Comparison of ENCODE assay signal across 23 mouse cellular contexts in the genomic region with DNA sequence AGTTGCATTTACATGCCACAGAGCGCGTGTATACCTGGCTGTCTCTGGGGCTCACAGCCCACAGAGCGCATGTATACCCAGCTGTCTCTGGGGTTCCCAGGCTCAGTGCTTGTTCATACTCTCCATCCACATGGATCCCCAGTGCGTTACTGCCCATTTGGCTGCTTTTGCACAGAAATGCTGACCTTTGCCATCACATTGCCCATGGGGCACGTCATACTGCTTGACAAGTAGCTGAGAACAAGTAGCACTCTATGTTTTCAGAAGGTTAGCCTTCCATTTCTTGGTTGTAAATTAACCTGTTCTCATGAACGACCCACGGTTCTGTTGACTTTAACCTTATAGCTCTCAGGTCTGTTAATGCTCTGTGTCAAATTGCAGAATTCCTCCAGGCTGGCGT. TPM values are rescaled to one million over a fixed set of nuclear protein-coding genes. Genes with fewer than 3 reads are reported as not detected.
DNase-seq lines count a peak whose midpoint lies in the region; ATAC-seq and TF ChIP-seq lines count a peak whose summit lies in the region.
"Had no signal": no experiment of that assay in that cellular context is flagged by ENCODE, and none has a peak within 500 bp of the region (broad histone marks: within the 10 kb centered on the region; RNA-seq: fewer than 3 reads in every experiment).

No protein-coding gene starts in this region.

- ATAC-seq in lung, embryonic 14.5 days (ENCODE audit: insufficient read depth), result peak; percentile 41; the same call in 1 of the 2 replicates
- ATAC-seq: inflammation-experienced regulatory T-cells, adult 6 months; Patski had no signal

- H3K27ac ChIP-seq in lung, embryonic 14.5 days (ENCODE audit: low read depth), result peak overlapping the region; percentile 52
- H3K27ac ChIP-seq: embryonic facial prominence, embryonic 12.5 days; forebrain, embryonic 12.5 days; heart, embryonic 15.5 days; hindbrain, embryonic 14.5 days; liver, embryonic 13.5 days; macrophage; midbrain, embryonic 10.5 days; neural tube, embryonic 15.5 days; stomach, postnatal 0 days had no signal

- no peak overlapping the region for H3K4me3 ChIP-seq in lung, embryonic 14.5 days (ENCODE audit: low read depth, low read length)
- H3K4me3 ChIP-seq: embryonic facial prominence, embryonic 12.5 days; forebrain, embryonic 12.5 days; heart, embryonic 15.5 days; liver, embryonic 13.5 days; midbrain, embryonic 10.5 days; neural tube, embryonic 15.5 days had no signal

- no peak for TF ChIP-seq CTCF in lung, embryonic 14.5 days (IDR thresholded peaks at IDR 0.05; ENCODE audit: low read depth)

- 70% methylated on average over 8 of the region's 8 CpGs for WGBS in lung, embryonic 14.5 days

- no peaks in the 10 kb centered on the region for H3K9me3 ChIP-seq in lung, embryonic 14.5 days (ENCODE audit: low read depth, low read length)
- H3K9me3 ChIP-seq: embryonic facial prominence, embryonic 12.5 days; forebrain, embryonic 12.5 days; heart, embryonic 15.5 days; midbrain, embryonic 10.5 days; neural tube, embryonic 15.5 days had no signal

- no peak overlapping the region for H3K4me2 ChIP-seq in lung, embryonic 14.5 days
- H3K4me2 ChIP-seq: embryonic facial prominence, embryonic 12.5 days; forebrain, embryonic 12.5 days; heart, embryonic 15.5 days; hindbrain, embryonic 14.5 days; liver, embryonic 13.5 days; neural tube, embryonic 15.5 days had no signal

- no peak overlapping the region for H3K9ac ChIP-seq in lung, embryonic 14.5 days
- H3K9ac ChIP-seq: embryonic facial prominence, embryonic 12.5 days; forebrain, embryonic 12.5 days; heart, embryonic 15.5 days; hindbrain, embryonic 14.5 days; liver, embryonic 13.5 days; neural tube, embryonic 15.5 days had no signal

- DNase-seq in lung, embryonic 14.5 days, result peak; percentile 39
- no peak for DNase-seq in lung, postnatal 14 days
- peak; percentile 73 for DNase-seq in kidney, adult 9 months
- peak; percentile 42 to 81 for DNase-seq in kidney, postnatal 25 days
- no peak for DNase-seq in spleen, adult 18-20 months
- no peak for DNase-seq in left cerebral cortex, postnatal 4 days
- DNase-seq in adrenal gland, adult 8-10 months, result no peak
- DNase-seq: cerebellum, adult 18-20 months; liver, embryonic 13.5 days; lung, adult 2 months had no signal

- intact Hi-C loops in left cerebral cortex, postnatal 4 days (cut with DNase I), result no loop called here

- H3K27me3 ChIP-seq in lung, embryonic 14.5 days (ENCODE audit: insufficient read depth, low read length), result no peaks in the 10 kb centered on the region
- H3K27me3 ChIP-seq: CH12.LX; embryonic facial prominence, embryonic 12.5 days; forebrain, embryonic 12.5 days; heart, embryonic 15.5 days; liver, embryonic 13.5 days; neural tube, embryonic 15.5 days had no signal

- no peaks in the 10 kb centered on the region for H3K4me1 ChIP-seq in lung, embryonic 14.5 days (ENCODE audit: insufficient read depth)
- H3K4me1 ChIP-seq: embryonic facial prominence, embryonic 12.5 days; forebrain, embryonic 12.5 days; heart, embryonic 15.5 days; liver, embryonic 13.5 days; midbrain, embryonic 10.5 days; neural tube, embryonic 15.5 days had no signal

- H3K36me3 ChIP-seq in lung, embryonic 14.5 days (ENCODE audit: insufficient read depth), result no peaks in the 10 kb centered on the region
- H3K36me3 ChIP-seq: embryonic facial prominence, embryonic 12.5 days; forebrain, embryonic 12.5 days; G1E; heart, embryonic 15.5 days; liver, embryonic 13.5 days; midbrain, embryonic 10.5 days; neural tube, embryonic 15.5 days had no signal

RNA-seq across cellular contexts. Expression of a gene that starts 43.4 kb away (rescaled TPM):
- polyA plus RNA-seq in lung, embryonic 14.5 days (2014; fragmentation: Nextera tagmentation; extraction: Ambion mirVana), result 11.6 and 17.9 TPM in 2 replicates
- 1 to 10 TPM; 7.4 to 7.5 TPM for total RNA-seq in left cerebral cortex, postnatal 4 days (2021)
- under 1 TPM; 0.35 to 0.56 (median 0.47) TPM for total RNA-seq in adrenal gland, adult 8-10 months (2022)
- total RNA-seq: CH12.LX, G1E had no signal
- polyA plus RNA-seq: G1E; inflammation-experienced regulatory T-cells, adult 6 months; macrophage; Patski; thymus, postnatal 0 days had no signal

Comparison
In these comparisons a context has a peak if more than half of its experiments do, and no peak if none do; other contexts are left out.
1. DNase-seq: peak in lung, embryonic 14.5 days (single experiment), kidney, adult 9 months (single experiment) and kidney, postnatal 25 days (2 of 2); none in lung, postnatal 14 days (single experiment), spleen, adult 18-20 months (0 of 2), left cerebral cortex, postnatal 4 days (single experiment) and adrenal gland, adult 8-10 months (single experiment).
2. RNA of a gene that starts 43.4 kb away (total RNA-seq): 7.4 to 7.5 TPM in left cerebral cortex, postnatal 4 days; 0.35 to 0.56 TPM in adrenal gland, adult 8-10 months; every median in the first group is over 4 times any median in the second.